Mouse (Mus musculus): ENCODE data around the gene Cpt1b. TPM values are rescaled to one million over a fixed set of nuclear protein-coding genes. Genes with fewer than 3 reads are reported as not detected.
"Not testable (repeated sequence)": the region's sequence is repeated elsewhere in the genome, so short reads cannot be mapped to it uniquely, and the experiment has no call there.

Cpt1b gene
- total RNA-seq, 1 experiment: 2.7 TPM

GRCm38 (mm10) chr15:89434136-89434535, 8.5 kb upstream of the Cpt1b start:
- Histone ChIP-seq H3K36me3 (ENCODE audit: control insufficient read depth, insufficient read depth, low read length, poor library complexity, severe bottlenecking) (no peaks in the 10 kb centered on the region), H3K9me3 (ENCODE audit: control insufficient read depth, insufficient read depth, low read depth, low read length) (no peaks in the 10 kb centered on the region), H3K27ac (ENCODE audit: insufficient read depth, low read depth, low read length, poor library complexity, severe bottlenecking) (peak overlapping the region; percentile 17; the same call in 1 of the 2 replicates), H3K4me1 (ENCODE audit: control insufficient read depth in 2 of 2, insufficient read depth in 2 of 2, low read length in 2 of 2, poor library complexity in 1 of 2) (0 out of 4 replicates have a peak, but pooled peaks cover 0 to 4% of the 10 kb centered on the region in 2 experiments), H3K4me3 (ENCODE audit: insufficient read depth in 1 of 2, low read depth in 1 of 2, low read length in 2 of 2, poor library complexity in 1 of 2, severe bottlenecking in 1 of 2) (no peak overlapping the region), H3K9ac (ENCODE audit: insufficient read depth, low read depth, low read length, poor library complexity, severe bottlenecking) (no peak overlapping the region)
- DNase-seq (ENCODE audit: low read depth, low spot score): no peak
- in situ Hi-C loops (cut with MboI; ENCODE audit: low sequenced_read_pairs in 2 of 2, unreplicated experiment in 2 of 2): no loop called here
- TF ChIP-seq ZC3H11A (IDR thresholded peaks at IDR 0.05; ENCODE audit: borderline replicate concordance, low read depth, low read length) (no peak), MAFK (IDR thresholded peaks at IDR 0.05; ENCODE audit: insufficient read depth, low read depth, low read length) (no peak), CHD2 (IDR thresholded peaks at IDR 0.05; ENCODE audit: low read depth, low read length) (no peak), HCFC1 (IDR thresholded peaks at IDR 0.05; ENCODE audit: borderline replicate concordance, insufficient read depth, low read length) (no peak), ZNF384 (IDR thresholded peaks at IDR 0.05; ENCODE audit: low read depth, low read length) (no peak)

GRCm38 (mm10) chr15:89432946-89433345, 7.3 kb upstream of the Cpt1b start:
- Histone ChIP-seq H3K9ac (ENCODE audit: insufficient read depth, low read depth, low read length, poor library complexity, severe bottlenecking) (no peak overlapping the region), H3K9me3 (ENCODE audit: control insufficient read depth, insufficient read depth, low read depth, low read length) (no peaks in the 10 kb centered on the region), H3K4me1 (ENCODE audit: control insufficient read depth in 2 of 2, insufficient read depth in 2 of 2, low read length in 2 of 2, poor library complexity in 1 of 2) (peaks cover 0 to 8% of the 10 kb centered on the region in 2 experiments; a peak in 2 of 4 replicates), H3K4me3 (ENCODE audit: insufficient read depth in 1 of 2, low read depth in 1 of 2, low read length in 2 of 2, poor library complexity in 1 of 2, severe bottlenecking in 1 of 2) (no peak overlapping the region), H3K36me3 (ENCODE audit: control insufficient read depth, insufficient read depth, low read length, poor library complexity, severe bottlenecking) (peaks cover under 1% of the 10 kb centered on the region; the same call in 1 of the 2 replicates), H3K27ac (ENCODE audit: insufficient read depth, low read depth, low read length, poor library complexity, severe bottlenecking) (no peak overlapping the region)
- TF ChIP-seq ZC3H11A (IDR thresholded peaks at IDR 0.05; ENCODE audit: borderline replicate concordance, low read depth, low read length) (no peak), CHD2 (IDR thresholded peaks at IDR 0.05; ENCODE audit: low read depth, low read length) (no peak), MAFK (IDR thresholded peaks at IDR 0.05; ENCODE audit: insufficient read depth, low read depth, low read length) (no peak), ZNF384 (IDR thresholded peaks at IDR 0.05; ENCODE audit: low read depth, low read length) (no peak), HCFC1 (IDR thresholded peaks at IDR 0.05; ENCODE audit: borderline replicate concordance, insufficient read depth, low read length) (no peak)
- in situ Hi-C loops (cut with MboI; ENCODE audit: low sequenced_read_pairs in 2 of 2, unreplicated experiment in 2 of 2): no loop called here
- DNase-seq (ENCODE audit: low read depth, low spot score): no peak

GRCm38 (mm10) chr15:89431806-89432205, 6.1 kb upstream of the Cpt1b start:
- H3K36me3 ChIP-seq (ENCODE audit: control insufficient read depth, insufficient read depth, low read length, poor library complexity, severe bottlenecking): peaks cover 6% of the 10 kb centered on the region; the same call in 1 of the 2 replicates
- H3K27ac ChIP-seq (ENCODE audit: insufficient read depth, low read depth, low read length, poor library complexity, severe bottlenecking): no peak overlapping the region
- H3K9me3 ChIP-seq (ENCODE audit: control insufficient read depth, insufficient read depth, low read depth, low read length): no peaks in the 10 kb centered on the region
- no peak overlapping the region for H3K9ac ChIP-seq (ENCODE audit: insufficient read depth, low read depth, low read length, poor library complexity, severe bottlenecking)
- no peak for DNase-seq (ENCODE audit: low read depth, low spot score)
- in situ Hi-C loops (cut with MboI; ENCODE audit: low sequenced_read_pairs in 2 of 2, unreplicated experiment in 2 of 2): no loop called here
- peaks cover 0 to 9% of the 10 kb centered on the region in 2 experiments; a peak in 2 of 4 replicates for H3K4me1 ChIP-seq (ENCODE audit: control insufficient read depth in 2 of 2, insufficient read depth in 2 of 2, low read length in 2 of 2, poor library complexity in 1 of 2)
- no peak overlapping the region for H3K4me3 ChIP-seq (ENCODE audit: insufficient read depth in 1 of 2, low read depth in 1 of 2, low read length in 2 of 2, poor library complexity in 1 of 2, severe bottlenecking in 1 of 2)
- TF ChIP-seq ZC3H11A (IDR thresholded peaks at IDR 0.05; ENCODE audit: borderline replicate concordance, low read depth, low read length): no peak
- no peak for TF ChIP-seq CHD2 (IDR thresholded peaks at IDR 0.05; ENCODE audit: low read depth, low read length)
- TF ChIP-seq HCFC1 (IDR thresholded peaks at IDR 0.05; ENCODE audit: borderline replicate concordance, insufficient read depth, low read length): no peak
- no peak for TF ChIP-seq MAFK (IDR thresholded peaks at IDR 0.05; ENCODE audit: insufficient read depth, low read depth, low read length)
- no peak for TF ChIP-seq ZNF384 (IDR thresholded peaks at IDR 0.05; ENCODE audit: low read depth, low read length)

DNA sequence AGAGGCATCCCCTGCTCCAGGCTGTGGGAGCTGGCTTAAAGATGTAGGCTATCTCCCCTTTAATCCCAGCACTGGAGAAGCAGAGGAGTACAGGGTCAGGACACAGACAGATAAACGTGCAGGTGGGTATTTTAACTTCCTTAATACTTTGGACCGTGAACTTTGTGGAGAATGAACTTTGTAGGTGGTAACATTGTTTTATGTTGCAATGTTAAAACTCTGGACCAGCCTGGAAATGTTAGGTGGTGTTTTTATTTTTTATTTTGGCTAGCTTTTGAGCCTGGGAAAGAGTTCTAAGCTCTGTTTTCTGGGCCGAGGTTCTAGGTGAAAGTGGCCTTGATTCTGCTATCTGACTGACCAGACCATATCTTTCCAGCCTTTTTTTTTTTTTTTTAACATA, 5.6 kb upstream of the Cpt1b start:
- no peak overlapping the region for H3K9ac ChIP-seq (ENCODE audit: insufficient read depth, low read depth, low read length, poor library complexity, severe bottlenecking)
- peaks cover 9% of the 10 kb centered on the region; the same call in 1 of the 2 replicates for H3K36me3 ChIP-seq (ENCODE audit: control insufficient read depth, insufficient read depth, low read length, poor library complexity, severe bottlenecking)
- peaks cover 1 to 14% of the 10 kb centered on the region in 2 experiments; a peak in 3 of 4 replicates for H3K4me1 ChIP-seq (ENCODE audit: control insufficient read depth in 2 of 2, insufficient read depth in 2 of 2, low read length in 2 of 2, poor library complexity in 1 of 2)
- no peak for TF ChIP-seq ZC3H11A (IDR thresholded peaks at IDR 0.05; ENCODE audit: borderline replicate concordance, low read depth, low read length)
- TF ChIP-seq ZNF384 (IDR thresholded peaks at IDR 0.05; ENCODE audit: low read depth, low read length): no peak
- no peak for TF ChIP-seq HCFC1 (IDR thresholded peaks at IDR 0.05; ENCODE audit: borderline replicate concordance, insufficient read depth, low read length)
- no peak for TF ChIP-seq MAFK (IDR thresholded peaks at IDR 0.05; ENCODE audit: insufficient read depth, low read depth, low read length)
- no peak for TF ChIP-seq CHD2 (IDR thresholded peaks at IDR 0.05; ENCODE audit: low read depth, low read length)
- H3K27ac ChIP-seq (ENCODE audit: insufficient read depth, low read depth, low read length, poor library complexity, severe bottlenecking): no peak overlapping the region
- no peak for DNase-seq (ENCODE audit: low read depth, low spot score)
- in situ Hi-C loops (cut with MboI; ENCODE audit: low sequenced_read_pairs in 2 of 2, unreplicated experiment in 2 of 2): no loop called here
- no peak overlapping the region for H3K4me3 ChIP-seq (ENCODE audit: insufficient read depth in 1 of 2, low read depth in 1 of 2, low read length in 2 of 2, poor library complexity in 1 of 2, severe bottlenecking in 1 of 2)
- no peaks in the 10 kb centered on the region for H3K9me3 ChIP-seq (ENCODE audit: control insufficient read depth, insufficient read depth, low read depth, low read length)

- H3K4me1 ChIP-seq (ENCODE audit: control insufficient read depth in 2 of 2, insufficient read depth in 2 of 2, low read length in 2 of 2, poor library complexity in 1 of 2): peaks cover 2 to 14% of the 10 kb centered on the region in 2 experiments; a peak in 3 of 4 replicates
- H3K9ac ChIP-seq (ENCODE audit: insufficient read depth, low read depth, low read length, poor library complexity, severe bottlenecking); DNase-seq (ENCODE audit: low read depth, low spot score); H3K9me3 ChIP-seq (ENCODE audit: control insufficient read depth, insufficient read depth, low read depth, low read length); H3K36me3 ChIP-seq (ENCODE audit: control insufficient read depth, insufficient read depth, low read length, poor library complexity, severe bottlenecking); H3K4me3 ChIP-seq (ENCODE audit: insufficient read depth in 1 of 2, low read depth in 1 of 2, low read length in 2 of 2, poor library complexity in 1 of 2, severe bottlenecking in 1 of 2); in situ Hi-C loops (cut with MboI; ENCODE audit: low sequenced_read_pairs in 2 of 2, unreplicated experiment in 2 of 2); H3K27ac ChIP-seq (ENCODE audit: insufficient read depth, low read depth, low read length, poor library complexity, severe bottlenecking): not testable (repeated sequence)
Observed at GRCm38 (mm10) chr15:89430771-89431170, 5.1 kb upstream of the Cpt1b start.
